Mouse (Mus musculus): ENCODE measurements around the gene Chrna3.

DNA sequence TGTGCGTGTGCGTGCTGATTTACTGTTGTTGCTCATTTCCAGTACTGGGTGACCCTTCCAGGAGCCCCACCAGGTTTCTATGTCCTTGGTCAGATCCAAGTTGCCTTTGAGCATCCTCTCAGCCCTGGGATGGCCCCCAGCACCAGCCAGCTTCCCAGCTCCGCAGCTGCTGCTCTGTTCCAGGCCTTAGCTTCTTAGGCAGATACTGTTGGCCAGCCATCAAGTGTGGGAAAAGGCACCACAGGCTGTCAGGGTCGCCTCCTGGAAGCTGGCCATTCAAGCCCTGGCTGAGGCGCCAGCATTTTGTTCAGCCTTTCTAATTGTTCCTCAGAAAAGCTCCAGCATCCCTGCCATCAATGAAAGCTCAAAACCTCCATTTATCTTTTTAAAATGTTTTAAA lies 13.6 kb upstream of the Chrna3 start:
- TF ChIP-seq GATA1 (IDR thresholded peaks at IDR 0.05; ENCODE audit: borderline replicate concordance, low read length) = no peak
- TF ChIP-seq FLI1 (IDR thresholded peaks at IDR 0.05; ENCODE audit: low read length) = no peak
